Mouse (Mus musculus) midbrain, embryonic 15.5 days (tissue): ENCODE measurements at regions not wholly inside any gene's neighbourhood (a gene's known extent, or its start where the extent isn't known, plus 50 kb on each side); places are given as distances from the start of the nearest gene placed in this dataset.

Source experiments
- ATAC-seq: fragments of 200-750 bp; cut with Nextera tagmentation; replicated peaks from 2 replicates; pipeline ENCODE4 v1.8.0; 2017; ENCODE audit warnings: moderate TSS enrichment
- H3K27ac ChIP-seq: fragments of 300-500 bp; sonication (generic); 2 replicates; pipeline ENCODE4 v1.5.1; 2015; ENCODE audit warnings: mild to moderate bottlenecking, inconsistent platforms
- H3K27me3 ChIP-seq: fragments of 300-500 bp; sonication (generic); replicated peaks from 2 replicates; pipeline ENCODE4 v1.6.1; 2015; ENCODE audit warnings: inconsistent platforms
- H3K36me3 ChIP-seq: fragments of 300-500 bp; sonication (generic); replicated peaks from 2 replicates; pipeline ENCODE4 v1.6.1; 2015; ENCODE audit warnings: inconsistent platforms
- H3K4me1 ChIP-seq: fragments of 300-500 bp; sonication (generic); 2 replicates; pipeline ENCODE4 v1.6.1; 2015; ENCODE audit warnings: inconsistent platforms
- H3K4me2 ChIP-seq: fragments of 300-500 bp; sonication (generic); 2 replicates; pipeline ENCODE4 v1.6.1; 2015; ENCODE audit warnings: inconsistent platforms, mild to moderate bottlenecking, moderate library complexity
- H3K4me3 ChIP-seq: fragments of 300-500 bp; sonication (generic); 2 replicates; pipeline ENCODE4 v1.5.1; 2015; ENCODE audit warnings: mild to moderate bottlenecking, inconsistent platforms
- H3K9ac ChIP-seq: fragments of 300-500 bp; sonication (generic); 2 replicates; pipeline ENCODE4 v1.6.1; 2015; ENCODE audit warnings: mild to moderate bottlenecking, inconsistent platforms
- H3K9me3 ChIP-seq: fragments of 300-500 bp; sonication (generic); 2 replicates; pipeline ENCODE4 v1.6.1; 2016; ENCODE audit warnings: inconsistent platforms
- WGBS: fragments of 180-500 bp; shearing (Covaris S2); methylation state at CpG from one replicate; pipeline ENCODE4 v1.1.7; 2015; ENCODE audit warnings: mixed read lengths; 5-methylcytosine and 5-hydroxymethylcytosine counted together

DNA sequence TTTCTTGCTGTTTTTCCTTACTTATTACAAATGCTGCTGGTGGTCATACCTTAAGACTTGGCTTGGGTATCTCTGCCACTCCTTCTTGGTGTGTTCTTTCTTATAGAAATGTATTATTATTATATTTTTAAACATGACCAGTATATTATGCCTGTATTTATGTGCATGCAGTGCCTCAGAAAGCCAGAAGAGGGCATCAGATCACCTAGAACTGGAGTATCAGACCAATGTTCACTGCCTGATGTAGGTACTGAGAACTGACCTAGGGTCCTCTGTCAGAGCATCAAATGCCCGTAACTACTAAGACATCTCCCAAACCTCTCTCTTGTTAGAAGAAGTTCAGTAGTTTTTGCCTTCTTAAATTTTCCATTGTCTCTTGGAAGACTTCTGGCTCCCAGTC lies 380.7 kb downstream of the Zfp619 start:
- ATAC-seq: no peak
- H3K4me1 ChIP-seq: 0 out of 2 replicates have a peak, but pooled peaks cover 2% of the 10 kb centered on the region
- H3K9ac ChIP-seq: no peak overlapping the region
- no peak overlapping the region for H3K4me3 ChIP-seq
- no peaks in the 10 kb centered on the region for H3K27me3 ChIP-seq
- H3K36me3 ChIP-seq: no peaks in the 10 kb centered on the region
- no peak overlapping the region for H3K27ac ChIP-seq
- H3K4me2 ChIP-seq: no peak overlapping the region
- no peaks in the 10 kb centered on the region for H3K9me3 ChIP-seq
- WGBS: 94% methylated on average over 1 of the region's 1 CpGs

DNA sequence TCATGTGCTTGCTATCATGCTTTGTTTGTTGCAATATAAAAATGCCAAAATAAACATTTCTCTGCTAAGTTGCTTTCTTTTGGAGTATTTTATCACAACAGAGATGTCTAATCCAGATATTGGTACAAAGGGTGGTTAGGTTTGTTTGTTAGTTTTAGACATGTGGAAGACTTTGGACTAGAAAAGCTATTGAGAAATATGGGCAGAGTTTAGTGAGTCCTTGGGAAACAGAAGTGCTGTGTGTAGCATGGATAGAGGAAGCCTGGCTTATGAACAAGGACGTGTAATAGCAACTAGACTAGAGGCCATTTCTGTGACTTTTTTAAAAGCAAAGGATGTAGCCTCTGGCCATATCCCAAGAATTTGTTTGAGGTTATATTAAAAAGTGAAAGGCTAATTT lies 416.4 kb downstream of the Zfp619 start:
- Histone ChIP-seq H3K27ac (no peak overlapping the region), H3K36me3 (no peaks in the 10 kb centered on the region), H3K4me2 (no peak overlapping the region), H3K4me3 (no peak overlapping the region), H3K9me3 (no peaks in the 10 kb centered on the region), H3K27me3 (no peaks in the 10 kb centered on the region), H3K4me1 (no peaks in the 10 kb centered on the region), H3K9ac (no peak overlapping the region)
- ATAC-seq: no peak
- 80% methylated on average over 1 of the region's 1 CpGs for WGBS

DNA sequence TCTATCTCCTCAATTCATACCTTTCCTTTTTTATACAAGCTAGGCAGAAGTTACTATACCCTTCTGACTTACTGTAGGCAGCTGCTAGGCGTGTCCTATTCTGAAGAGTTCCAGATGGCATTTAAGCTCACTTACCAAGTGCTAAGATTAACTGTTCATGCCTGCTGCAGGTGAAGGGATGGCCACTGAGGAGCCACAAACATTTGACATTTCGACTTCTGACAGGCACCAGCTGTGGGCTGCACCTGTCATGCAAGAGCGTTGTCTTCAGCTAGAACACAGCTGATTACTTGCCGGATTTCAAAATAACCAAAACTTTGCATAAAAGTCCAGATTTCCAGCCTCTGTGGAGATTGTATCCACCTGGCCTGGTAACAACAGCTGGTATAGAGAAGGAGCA lies 419.7 kb downstream of the Zfp619 start:
- Histone ChIP-seq H3K4me1 (no peaks in the 10 kb centered on the region), H3K4me2 (no peak overlapping the region), H3K9me3 (no peaks in the 10 kb centered on the region), H3K4me3 (no peak overlapping the region), H3K36me3 (no peaks in the 10 kb centered on the region), H3K27ac (no peak overlapping the region), H3K9ac (no peak overlapping the region), H3K27me3 (no peaks in the 10 kb centered on the region)
- ATAC-seq: no peak
- WGBS: 90% methylated on average over 4 of the region's 4 CpGs

DNA sequence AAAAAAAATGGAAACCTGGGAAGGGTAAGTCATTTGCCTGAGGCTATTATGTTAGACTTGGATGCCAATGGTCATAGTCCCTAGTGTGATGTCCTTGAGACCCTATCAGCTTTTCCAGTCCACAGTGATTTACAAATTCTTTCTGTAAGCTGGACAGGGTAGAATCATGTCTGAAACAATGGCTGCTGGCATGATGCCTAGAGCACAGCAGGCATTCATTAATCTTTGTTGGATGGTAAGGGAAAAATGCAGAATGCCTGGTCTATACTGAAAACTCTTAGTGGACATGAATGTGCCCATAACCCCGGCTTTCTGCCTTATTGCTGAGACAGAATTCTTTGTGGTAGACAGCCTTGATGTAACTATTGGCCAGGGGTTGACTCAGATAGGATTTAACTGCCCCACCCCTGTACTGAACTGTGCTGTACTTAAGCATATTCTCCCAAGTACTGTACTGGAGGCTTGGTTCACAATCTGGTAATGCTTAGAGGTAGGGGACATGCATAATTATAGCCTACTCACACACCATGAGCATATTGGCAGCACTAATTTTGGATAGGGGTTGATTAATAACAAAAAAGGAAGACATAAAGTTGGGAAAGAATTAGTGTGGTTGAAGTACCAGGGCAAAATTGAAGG lies 424.8 kb downstream of the Zfp619 start:
- ATAC-seq: 0 out of 2 replicates have a peak, but pooled peaks have one; percentile 37
- 51% methylated on average over 1 of the region's 1 CpGs for WGBS
- H3K4me1 ChIP-seq: no peaks in the 10 kb centered on the region

GRCm38 (mm10) chr7:39954110-39954509 lies 436.5 kb downstream of the Zfp619 start:
- Histone ChIP-seq H3K4me3 (no peak overlapping the region), H3K4me2 (no peak overlapping the region), H3K4me1 (no peaks in the 10 kb centered on the region), H3K9ac (no peak overlapping the region), H3K27ac (no peak overlapping the region), H3K36me3 (no peaks in the 10 kb centered on the region), H3K9me3 (no peaks in the 10 kb centered on the region), H3K27me3 (no peaks in the 10 kb centered on the region)
- WGBS: 64% methylated on average over 7 of the region's 7 CpGs
- no peak for ATAC-seq

More for the DNA sequence above, 424.8 kb downstream of the Zfp619 start:
- no peaks in the 10 kb centered on the region for H3K9me3 ChIP-seq
- H3K4me2 ChIP-seq: no peak overlapping the region
- no peaks in the 10 kb centered on the region for H3K27me3 ChIP-seq
- H3K27ac ChIP-seq: no peak overlapping the region
- H3K36me3 ChIP-seq: no peaks in the 10 kb centered on the region
- H3K9ac ChIP-seq: no peak overlapping the region
- H3K4me3 ChIP-seq: no peak overlapping the region

DNA sequence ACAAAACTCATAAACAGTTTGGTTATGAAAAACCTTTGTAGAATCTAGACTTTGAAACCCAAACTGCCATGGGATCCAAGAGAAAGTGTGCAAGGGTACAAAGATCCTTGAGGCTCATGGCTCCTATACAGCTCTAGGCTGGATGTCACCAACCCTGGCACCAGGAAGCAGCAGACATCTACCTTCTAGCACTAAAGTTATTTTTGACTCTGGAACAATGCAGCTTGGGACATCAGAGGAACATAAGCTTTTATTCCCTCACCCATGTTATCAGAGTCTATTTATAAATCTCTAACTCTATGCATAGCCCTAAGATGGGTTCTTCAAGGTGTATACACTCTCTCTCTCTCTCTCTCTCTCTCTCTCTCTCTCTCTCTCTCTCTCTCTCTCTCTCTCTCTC lies 437.4 kb downstream of the Zfp619 start:
- Histone ChIP-seq H3K9ac (no peak overlapping the region), H3K27ac (no peak overlapping the region), H3K36me3 (no peaks in the 10 kb centered on the region), H3K4me2 (no peak overlapping the region), H3K4me1 (no peaks in the 10 kb centered on the region), H3K27me3 (no peaks in the 10 kb centered on the region), H3K9me3 (no peaks in the 10 kb centered on the region), H3K4me3 (no peak overlapping the region)
- no peak for ATAC-seq

DNA sequence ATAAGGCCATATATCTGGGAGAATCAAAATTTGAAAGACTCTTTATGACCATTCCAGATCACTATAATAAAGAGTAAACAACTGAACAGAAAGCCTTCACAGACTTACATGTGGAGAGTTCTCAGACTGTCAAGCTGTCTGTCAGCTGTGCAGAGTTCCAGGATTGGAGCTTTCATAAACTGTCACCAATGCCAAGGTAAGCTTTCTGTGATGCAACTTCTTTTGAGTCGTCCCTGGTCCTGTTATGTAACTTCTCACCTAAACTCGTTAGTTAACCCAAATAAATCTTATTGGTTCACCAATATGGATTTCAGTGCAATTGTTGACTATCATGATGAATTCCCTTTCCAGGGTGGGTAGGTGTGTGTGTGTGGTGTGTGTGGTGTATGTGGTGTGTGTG lies 460.6 kb downstream of the Zfp619 start:
- no peak for ATAC-seq
- no peak overlapping the region for H3K27ac ChIP-seq
- no peaks in the 10 kb centered on the region for H3K9me3 ChIP-seq
- H3K36me3 ChIP-seq: no peaks in the 10 kb centered on the region
- no peaks in the 10 kb centered on the region for H3K27me3 ChIP-seq
- H3K9ac ChIP-seq: no peak overlapping the region
- H3K4me3 ChIP-seq: no peak overlapping the region
- no peak overlapping the region for H3K4me2 ChIP-seq
- H3K4me1 ChIP-seq: no peaks in the 10 kb centered on the region
- WGBS: 89% methylated on average over 2 of the region's 2 CpGs

- no peaks in the 10 kb centered on the region for H3K9me3 ChIP-seq
- H3K36me3 ChIP-seq: no peaks in the 10 kb centered on the region
- no peak overlapping the region for H3K27ac ChIP-seq
- H3K27me3 ChIP-seq: no peaks in the 10 kb centered on the region
- 83% methylated on average over 4 of the region's 4 CpGs for WGBS
- H3K9ac ChIP-seq: no peak overlapping the region
- no peak overlapping the region for H3K4me2 ChIP-seq
- no peak overlapping the region for H3K4me3 ChIP-seq
- ATAC-seq: no peak
- H3K4me1 ChIP-seq: no peaks in the 10 kb centered on the region
Observed at GRCm38 (mm10) chr7:39981647-39982046, 464.1 kb downstream of the Zfp619 start.
